Mouse (Mus musculus) cerebellum, postnatal 36 days (tissue): Measurements from ENCODE around the gene Prg4.

ENCODE experiments used
- DNase-seq, 2 experiments: peaks; one replicate each; pipeline ENCODE4 v3.0.0; 2021 to 2022; ENCODE audit warnings: mixed read lengths in 2 of 2

Prg4 gene

GRCm38 (mm10) chr1:150404555-150404954 lies 61.4 kb downstream of the Prg4 start:
- DNase-seq: no peak

GRCm38 (mm10) chr1:150403914-150404313 lies 62.1 kb downstream of the Prg4 start:
- DNase-seq: no peak
